Mouse (Mus musculus) lung, embryonic 16.5 days (tissue): ENCODE measurements around the gene Spen. TPM values are rescaled to one million over a fixed set of nuclear protein-coding genes. Genes with fewer than 3 reads are reported as not detected.

Source experiments
- ATAC-seq: fragments of 200-750 bp; cut with Nextera tagmentation; 2 replicates; pipeline ENCODE4 v1.8.0; 2017; ENCODE audit warnings: low read depth, mild to moderate bottlenecking, moderate library complexity
- H3K27ac ChIP-seq: fragments of 300-500 bp; sonication (generic); 2 replicates; pipeline ENCODE4 v1.5.1; 2014; ENCODE audit warnings: mild to moderate bottlenecking, control low read depth, low read length
- H3K27me3 ChIP-seq: fragments of 300-500 bp; sonication (generic); 2 replicates; pipeline ENCODE4 v1.6.1; 2014; ENCODE audit warnings: low read depth, low read length, mixed read lengths; ENCODE audit not compliant: control insufficient read depth, insufficient read depth
- H3K36me3 ChIP-seq: fragments of 300-500 bp; sonication (generic); 2 replicates; pipeline ENCODE4 v1.6.1; 2014; ENCODE audit warnings: low read length; ENCODE audit not compliant: control insufficient read depth, insufficient read depth
- H3K4me1 ChIP-seq: fragments of 300-500 bp; sonication (generic); replicated peaks from 2 replicates; pipeline ENCODE4 v1.6.1; 2014; ENCODE audit warnings: low read length, mixed read lengths; ENCODE audit not compliant: control insufficient read depth, insufficient read depth
- H3K4me2 ChIP-seq: fragments of 300-500 bp; sonication (generic); 2 replicates; pipeline ENCODE4 v1.6.1; 2014; ENCODE audit warnings: low read depth, low read length, control low read depth
- H3K4me3 ChIP-seq: fragments of 300-500 bp; sonication (generic); 2 replicates; pipeline ENCODE4 v1.5.1; 2014; ENCODE audit warnings: mild to moderate bottlenecking, low read length, control low read depth
- H3K9ac ChIP-seq: fragments of 300-500 bp; sonication (generic); 2 replicates; pipeline ENCODE4 v1.6.1; 2014; ENCODE audit warnings: low read length, control low read depth
- H3K9me3 ChIP-seq: fragments of 300-500 bp; sonication (generic); 2 replicates; pipeline ENCODE4 v1.6.1; 2016; ENCODE audit warnings: low read length; ENCODE audit not compliant: control insufficient read depth
- WGBS: fragments of 180-500 bp; shearing (Covaris S2); extraction: QIAGEN DNeasy Blood & Tissue Kit; methylation state at CpG from one replicate; pipeline ENCODE4 v1.1.7; 2014; 5-methylcytosine and 5-hydroxymethylcytosine counted together
- polyA plus RNA-seq: library from polyadenylated mRNA; unstranded; fragments of >200 nt; fragmentation: Nextera tagmentation; extraction: Ambion mirVana; gene quantifications from 2 replicates; pipeline ENCODE4 v1.2.1, GENCODE M21; 2015

The Spen gene
- polyA plus RNA-seq, 1 experiment from 2014 or later: 6.9 TPM

GRCm38 (mm10) chr4:141429847-141430246 is 108.5 kb downstream of the Spen start:
- H3K9ac ChIP-seq: no peak overlapping the region
- H3K4me3 ChIP-seq: no peak overlapping the region
- H3K4me2 ChIP-seq: no peak overlapping the region
- peaks cover 16% of the 10 kb centered on the region for H3K4me1 ChIP-seq
- no peaks in the 10 kb centered on the region for H3K9me3 ChIP-seq
- H3K27ac ChIP-seq: no peak overlapping the region
- 45% methylated on average over 9 of the region's 9 CpGs for WGBS
- no peaks in the 10 kb centered on the region for H3K27me3 ChIP-seq
- ATAC-seq: no peak
- no peaks in the 10 kb centered on the region for H3K36me3 ChIP-seq

DNA sequence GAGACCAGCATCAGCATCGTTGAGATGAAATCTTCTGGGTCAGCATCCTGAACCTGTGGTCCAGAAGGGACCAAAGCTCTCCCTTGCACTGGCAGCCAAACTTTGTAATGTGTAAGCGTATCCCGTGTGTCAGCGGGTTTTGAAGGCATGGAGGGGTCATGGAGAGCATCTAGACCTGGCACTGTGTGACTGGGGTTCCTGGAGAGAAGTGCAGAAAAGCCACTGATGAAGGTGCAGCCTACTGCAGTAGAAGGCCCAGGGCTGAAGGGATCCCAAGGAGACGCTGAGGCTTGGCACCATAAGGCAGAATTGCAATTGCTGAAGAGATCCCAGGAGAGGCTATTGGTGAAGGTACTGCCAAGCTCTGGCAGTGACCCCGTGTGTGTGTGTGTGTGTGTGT is 109.0 kb downstream of the Spen start:
- no peak overlapping the region for H3K27ac ChIP-seq
- 72% methylated on average over 6 of the region's 6 CpGs for WGBS
- peaks cover 16% of the 10 kb centered on the region for H3K4me1 ChIP-seq
- no peak overlapping the region for H3K9ac ChIP-seq
- no peak for ATAC-seq
- H3K4me3 ChIP-seq: no peak overlapping the region
- H3K36me3 ChIP-seq: no peaks in the 10 kb centered on the region
- H3K27me3 ChIP-seq: no peaks in the 10 kb centered on the region
- H3K4me2 ChIP-seq: no peak overlapping the region
- no peaks in the 10 kb centered on the region for H3K9me3 ChIP-seq

DNA sequence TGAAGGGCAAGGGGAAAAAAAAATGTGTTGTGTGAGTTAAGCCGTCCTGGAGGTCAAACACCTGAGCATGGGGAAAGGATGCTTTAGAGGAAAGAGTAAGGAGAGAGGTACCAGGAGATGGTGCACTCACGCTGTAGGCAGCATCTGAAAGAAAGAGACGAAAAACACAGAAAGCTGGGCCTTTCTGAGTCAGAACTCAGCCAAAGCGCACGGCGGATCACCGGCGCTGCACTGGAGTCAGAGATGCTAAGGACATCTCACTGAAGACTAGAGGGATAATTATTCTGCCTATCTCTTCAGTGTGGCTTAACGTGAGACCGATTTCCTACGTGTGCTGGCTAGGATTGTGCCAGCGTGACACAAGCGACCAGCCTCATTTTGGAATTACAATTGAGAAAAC is 110.5 kb downstream of the Spen start:
- Histone ChIP-seq H3K36me3 (no peaks in the 10 kb centered on the region), H3K4me1 (peaks cover 16% of the 10 kb centered on the region), H3K27ac (no peak overlapping the region), H3K4me3 (no peak overlapping the region), H3K4me2 (no peak overlapping the region), H3K9ac (no peak overlapping the region), H3K9me3 (no peaks in the 10 kb centered on the region), H3K27me3 (no peaks in the 10 kb centered on the region; the same call in 1 of the 2 replicates)
- ATAC-seq: no peak
- 79% methylated on average over 13 of the region's 13 CpGs for WGBS

DNA sequence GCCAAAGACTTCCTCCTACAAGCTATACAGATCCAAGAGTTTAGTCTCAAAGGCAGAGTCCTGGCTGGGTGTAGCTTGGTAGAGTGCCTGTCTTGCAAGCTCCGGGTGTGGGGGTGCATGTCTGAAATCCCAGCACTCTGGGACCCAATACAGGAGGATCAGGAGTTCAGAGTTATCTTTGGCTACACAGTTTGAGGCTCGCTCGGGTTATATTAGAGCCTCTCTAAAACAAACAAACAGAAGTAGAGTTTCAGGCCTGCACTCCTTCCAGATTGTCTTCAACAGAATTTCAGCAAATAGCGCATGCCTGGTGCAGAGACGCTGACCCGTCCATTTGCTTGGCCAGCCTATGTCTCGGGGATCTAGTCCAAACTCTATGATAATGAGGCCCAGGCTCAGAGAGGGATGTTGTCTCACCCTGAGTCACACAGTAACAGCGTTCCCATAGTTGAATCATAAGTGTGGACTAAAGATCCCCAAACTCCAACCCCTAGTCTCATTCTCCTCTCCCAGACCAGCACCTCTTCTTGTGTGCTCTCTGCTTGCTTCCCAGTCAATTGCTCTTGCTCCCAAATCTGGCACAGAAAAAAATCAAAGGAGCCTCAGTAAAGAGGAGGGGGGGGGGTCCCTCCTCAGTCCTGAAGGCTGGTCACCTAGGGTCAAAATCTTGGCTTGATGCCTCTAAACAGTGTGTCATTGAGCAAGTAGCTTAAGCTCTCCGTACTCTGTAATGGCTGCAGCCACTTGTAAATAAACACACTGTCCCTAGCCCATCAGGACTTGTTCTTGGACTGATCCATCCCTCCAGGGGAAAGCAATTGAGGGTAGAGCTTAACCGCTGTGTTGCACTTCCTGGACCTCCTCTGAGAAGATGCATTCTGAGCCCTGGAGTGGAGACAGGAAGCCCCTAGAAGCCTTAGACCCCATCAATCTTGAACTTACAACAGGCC is 111.3 kb downstream of the Spen start:
- H3K9me3 ChIP-seq: no peaks in the 10 kb centered on the region
- no peak overlapping the region for H3K4me2 ChIP-seq
- WGBS: 53% methylated on average over 10 of the region's 10 CpGs
- peak overlapping the region; percentile 4; the same call in 1 of the 2 replicates for H3K27ac ChIP-seq
- no peaks in the 10 kb centered on the region; the same call in 1 of the 2 replicates for H3K27me3 ChIP-seq
- H3K9ac ChIP-seq: no peak overlapping the region
- no peak overlapping the region for H3K4me3 ChIP-seq
- ATAC-seq: no peak
- H3K36me3 ChIP-seq: no peaks in the 10 kb centered on the region
- peaks cover 16% of the 10 kb centered on the region for H3K4me1 ChIP-seq

- Histone ChIP-seq H3K36me3 (no peaks in the 10 kb centered on the region), H3K4me1 (peaks cover 25% of the 10 kb centered on the region), H3K27ac (peak overlapping the region; percentile 50; the same call in 1 of the 2 replicates), H3K27me3 (no peaks in the 10 kb centered on the region; the same call in 1 of the 2 replicates), H3K9me3 (no peaks in the 10 kb centered on the region), H3K4me3 (peak overlapping the region; percentile 50), H3K9ac (peak overlapping the region; percentile 59), H3K4me2 (peak overlapping the region; percentile 86)
- ATAC-seq: peak; percentile 75
- WGBS: 2% methylated on average over 36 of the region's 36 CpGs
These were observed 112.6 kb downstream of the Spen start for GRCm38 (mm10) chr4:141425484-141426479.

DNA sequence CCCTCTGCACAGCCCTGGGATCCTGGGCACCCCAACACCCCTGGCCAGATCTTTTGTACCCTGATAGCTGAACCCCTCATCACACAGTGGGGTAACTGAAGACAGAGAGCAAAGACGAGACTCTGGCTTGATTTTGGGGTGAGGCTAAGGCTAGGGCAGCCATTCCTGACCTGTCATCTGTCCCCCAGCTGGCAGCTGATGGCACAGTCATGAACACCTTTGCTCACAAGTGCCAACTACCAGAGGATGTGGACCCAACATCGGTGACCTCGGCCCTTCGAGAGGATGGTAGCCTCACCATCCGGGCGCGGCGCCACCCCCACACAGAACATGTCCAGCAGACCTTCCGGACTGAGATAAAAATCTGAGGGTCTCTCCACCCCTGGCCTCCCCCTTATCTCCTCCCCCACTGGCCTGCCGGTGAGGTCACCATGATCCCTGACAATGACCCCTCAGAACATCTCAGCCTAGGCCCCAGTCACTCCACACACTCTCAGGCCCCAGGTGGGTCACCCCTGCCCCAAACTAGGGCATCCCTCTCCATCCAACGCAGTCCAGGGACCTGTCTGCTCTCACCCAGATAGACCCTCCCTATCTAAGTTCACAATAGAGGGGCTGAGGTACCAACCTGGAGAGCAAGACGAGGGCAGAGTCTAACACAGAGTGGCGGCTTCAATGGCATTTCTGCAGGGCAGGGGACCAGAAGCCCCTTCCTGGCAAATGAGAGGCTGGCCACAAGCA is 114.5 kb downstream of the Spen start:
- H3K9me3 ChIP-seq: no peaks in the 10 kb centered on the region
- H3K4me2 ChIP-seq: no peak overlapping the region
- WGBS: 85% methylated on average over 13 of the region's 13 CpGs
- no peak overlapping the region for H3K9ac ChIP-seq
- H3K36me3 ChIP-seq: no peaks in the 10 kb centered on the region
- no peak for ATAC-seq
- H3K27me3 ChIP-seq: no peaks in the 10 kb centered on the region; the same call in 1 of the 2 replicates
- H3K4me1 ChIP-seq: peaks cover 32% of the 10 kb centered on the region
- H3K27ac ChIP-seq: no peak overlapping the region
- no peak overlapping the region for H3K4me3 ChIP-seq

- Histone ChIP-seq H3K4me2 (no peak overlapping the region), H3K4me3 (no peak overlapping the region), H3K9ac (no peak overlapping the region), H3K36me3 (no peaks in the 10 kb centered on the region), H3K27me3 (no peaks in the 10 kb centered on the region; the same call in 1 of the 2 replicates), H3K27ac (no peak overlapping the region), H3K4me1 (peaks cover 32% of the 10 kb centered on the region), H3K9me3 (no peaks in the 10 kb centered on the region)
- ATAC-seq: no peak
- WGBS: 76% methylated on average over 5 of the region's 5 CpGs
These were observed 115.1 kb downstream of the Spen start for GRCm38 (mm10) chr4:141423288-141423687.

DNA sequence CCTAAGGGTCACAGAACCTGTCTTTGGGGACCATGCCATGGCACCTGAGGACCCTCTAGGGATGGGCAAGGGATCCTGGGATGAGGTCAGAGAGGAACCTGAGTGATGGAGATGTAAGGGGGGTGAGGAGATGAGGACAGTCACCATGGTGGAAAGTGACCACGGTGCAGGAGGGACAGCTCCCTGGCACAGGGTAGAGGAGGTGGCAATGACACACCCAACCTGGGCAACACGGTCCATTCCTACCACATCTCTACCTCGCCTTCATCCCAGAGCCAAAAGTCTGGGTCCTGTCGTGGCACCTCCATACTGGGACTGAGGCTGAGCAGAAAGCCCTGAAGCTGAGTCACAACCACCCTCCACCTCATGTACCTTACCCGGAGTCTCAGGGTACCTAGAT is 115.6 kb downstream of the Spen start:
- H3K9me3 ChIP-seq: no peaks in the 10 kb centered on the region
- no peak for ATAC-seq
- H3K4me2 ChIP-seq: no peak overlapping the region
- no peak overlapping the region for H3K4me3 ChIP-seq
- H3K36me3 ChIP-seq: no peaks in the 10 kb centered on the region
- no peaks in the 10 kb centered on the region; the same call in 1 of the 2 replicates for H3K27me3 ChIP-seq
- 67% methylated on average over 5 of the region's 5 CpGs for WGBS
- H3K27ac ChIP-seq: no peak overlapping the region
- H3K9ac ChIP-seq: no peak overlapping the region
- H3K4me1 ChIP-seq: peaks cover 32% of the 10 kb centered on the region
